Mouse (Mus musculus) gastrocnemius, adult 18-20 months (tissue): ENCODE results near the gene Afap1. TPM values are rescaled to one million over a fixed set of nuclear protein-coding genes. Genes with fewer than 3 reads are reported as not detected.

Source experiments
- DNase-seq: peaks from one replicate; pipeline ENCODE4 v3.0.0; 2021; ENCODE audit warnings: low spot score
- total RNA-seq, 2 experiments: library from RNA; stranded (reverse); gene quantifications; 2 replicates each; pipeline ENCODE4 v1.2.3; 2021

Gene Afap1
- total RNA-seq, 2 experiments from 2014 or later: 5.8 to 7.8 TPM

GRCm38 (mm10) chr5:36033531-36034426, 140.7 kb downstream of the Afap1 start:
- peak; percentile 57 for DNase-seq

DNA sequence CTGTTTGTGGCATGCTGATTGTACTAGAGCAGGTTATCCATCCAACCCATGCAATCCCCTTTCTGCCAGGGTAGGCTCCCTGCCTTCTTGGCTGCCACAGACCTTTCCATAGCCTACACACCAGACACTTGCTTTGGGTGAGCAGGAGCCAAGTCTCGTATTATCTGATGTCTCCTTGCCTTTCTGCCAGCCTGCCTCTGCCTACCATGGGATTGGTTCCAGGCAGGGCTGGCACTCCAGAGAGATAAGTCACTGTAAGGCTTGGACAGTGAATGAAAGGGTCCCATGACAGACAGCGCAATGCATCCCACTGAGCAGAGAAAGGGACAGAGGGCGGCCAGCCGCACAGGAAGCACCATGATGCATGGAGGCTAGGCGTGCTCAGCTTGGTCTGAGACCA, 146.5 kb downstream of the Afap1 start:
- no peak for DNase-seq

GRCm38 (mm10) chr5:36040398-36041235, 147.5 kb downstream of the Afap1 start:
- peak; percentile 15 for DNase-seq

GRCm38 (mm10) chr5:36041236-36041562, 148.1 kb downstream of the Afap1 start:
- no peak for DNase-seq

DNA sequence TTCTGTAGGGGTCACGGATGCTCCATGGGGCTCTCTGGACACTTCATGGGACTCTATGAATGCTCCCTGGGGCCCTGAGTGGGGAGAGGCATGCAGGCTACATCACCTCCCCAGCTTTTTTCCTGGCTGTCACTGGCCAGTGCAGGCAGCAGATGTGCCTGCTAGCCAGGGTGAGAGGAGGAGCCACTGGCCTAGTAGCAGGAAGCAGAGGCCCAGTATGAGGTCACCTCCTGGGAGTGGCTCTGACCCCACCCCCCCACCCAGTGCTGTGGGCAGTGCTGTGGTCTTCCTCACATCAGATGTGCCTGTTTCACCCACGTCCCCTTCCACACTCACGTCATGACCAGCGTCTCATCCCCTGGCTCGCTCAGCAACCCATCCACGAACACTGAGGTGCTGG, 148.6 kb downstream of the Afap1 start:
- no peak for DNase-seq

GRCm38 (mm10) chr5:36043154-36043553, 150.0 kb downstream of the Afap1 start:
- no peak for DNase-seq

Other genes starting within 250 kb of the Afap1 start
- gene Htra3, start 213.5 kb upstream of the Afap1 start, total RNA-seq: 10 to 100 TPM; 28.4 to 34.8 TPM
- 1 to 10 TPM; 2.1 to 3.9 TPM for gene Sh3tc1, start 153.3 kb upstream of the Afap1 start, total RNA-seq
- 10 to 100 TPM; 35.0 to 45.0 TPM for gene Ablim2, start 135.4 kb upstream of the Afap1 start, total RNA-seq